ENCODE assay signal across 19 mouse cellular contexts in the genomic region with DNA sequence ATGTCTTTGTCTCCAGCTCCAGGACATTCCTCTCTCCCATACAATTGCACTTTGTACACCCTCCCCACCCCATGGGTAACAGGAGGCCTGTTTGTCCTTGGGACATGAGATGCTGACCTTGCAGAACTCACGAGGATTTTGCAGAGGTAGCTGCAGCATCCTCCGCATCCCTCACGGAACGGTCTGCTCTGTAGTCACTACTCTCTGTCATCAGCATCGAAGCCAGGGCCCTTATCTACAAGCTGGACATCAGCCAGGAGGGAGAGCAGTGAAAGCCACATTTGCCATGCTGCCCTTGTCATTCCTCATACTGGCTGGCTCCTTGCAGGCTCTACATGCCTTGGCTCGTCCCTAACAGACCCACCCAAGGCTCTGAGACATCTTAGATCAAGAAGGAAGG.
DNase-seq lines count a peak whose midpoint lies in the region; ATAC-seq and TF ChIP-seq lines count a peak whose summit lies in the region.
"Had no signal": no experiment of that assay in that cellular context is flagged by ENCODE, and none has a peak within 500 bp of the region (broad histone marks: within the 10 kb centered on the region; RNA-seq: fewer than 3 reads in every experiment).

No protein-coding gene starts in this region.

- no peak overlapping the region for H3K9ac ChIP-seq in heart, postnatal 0 days (replicated peaks; ENCODE audit: low read depth, low read length)
- H3K9ac ChIP-seq: embryonic facial prominence, embryonic 13.5 days; liver, embryonic 14.5 days; midbrain, embryonic 15.5 days had no signal

- WGBS in heart, postnatal 0 days = 11% methylated on average over 6 of the region's 6 CpGs

- H3K4me1 ChIP-seq in heart, postnatal 0 days (ENCODE audit: control insufficient read depth, insufficient read depth) = peaks cover 6% of the 10 kb centered on the region
- H3K4me1 ChIP-seq: midbrain, embryonic 15.5 days had no signal

- no peak overlapping the region for H3K4me3 ChIP-seq in heart, postnatal 0 days (ENCODE audit: low read depth, low read length)
- H3K4me3 ChIP-seq: embryonic facial prominence, embryonic 13.5 days; heart, adult 2 months; layer of hippocampus, adult 2 months; left cerebral cortex, adult 2 months; midbrain, embryonic 15.5 days had no signal

- no peaks in the 10 kb centered on the region for H3K36me3 ChIP-seq in heart, postnatal 0 days (replicated peaks; ENCODE audit: control insufficient read depth, insufficient read depth, low read length)
- H3K36me3 ChIP-seq: embryonic facial prominence, embryonic 13.5 days; midbrain, embryonic 15.5 days had no signal

- intact Hi-C loops in left cerebral cortex, postnatal 4 days (cut with DNase I) = no loop called here

- ATAC-seq in heart, postnatal 0 days (ENCODE audit: insufficient read depth, low read depth) = peak; percentile 62
- ATAC-seq: forebrain, embryonic 16.5 days; lung, postnatal 0 days; midbrain, embryonic 15.5 days had no signal

- DNase-seq in adrenal gland, postnatal 14 days = peak; percentile 24
- no peak for DNase-seq in adrenal gland, postnatal 25 days
- peak; percentile 33 for DNase-seq in left cerebral cortex, postnatal 4 days
- no peak for DNase-seq in left cerebral cortex, adult 18-20 months (ENCODE audit: low spot score in 2 of 2)
- peak; percentile 1 to 30 for DNase-seq in adrenal gland, postnatal 36 days
- DNase-seq in heart, postnatal 0 days (ENCODE audit: low spot score) = peak; percentile 72
- DNase-seq in retina, postnatal 1 day = no peak
- DNase-seq: cerebellum, adult 18-20 months; kidney, adult 18-20 months; kidney, postnatal 10 days; thymus, postnatal 25 days had no signal

- TF ChIP-seq CTCF in heart, postnatal 0 days (IDR thresholded peaks at IDR 0.05; ENCODE audit: low read depth) = no peak

- no peak overlapping the region for H3K27ac ChIP-seq in heart, postnatal 0 days (ENCODE audit: low read depth)
- H3K27ac ChIP-seq: embryonic facial prominence, embryonic 13.5 days; heart, adult 2 months; layer of hippocampus, adult 2 months; left cerebral cortex, adult 2 months; liver, embryonic 14.5 days; midbrain, embryonic 15.5 days had no signal

- H3K27me3 ChIP-seq in heart, postnatal 0 days (ENCODE audit: control insufficient read depth, insufficient read depth, low read length) = no peaks in the 10 kb centered on the region
- H3K27me3 ChIP-seq: embryonic facial prominence, embryonic 13.5 days; midbrain, embryonic 15.5 days had no signal

- no peak for TF ChIP-seq EP300 in heart, postnatal 0 days (IDR thresholded peaks at IDR 0.05; ENCODE audit: low read depth)

- no peak overlapping the region for H3K4me2 ChIP-seq in heart, postnatal 0 days (ENCODE audit: low read depth, low read length)
- H3K4me2 ChIP-seq: embryonic facial prominence, embryonic 13.5 days; midbrain, embryonic 15.5 days had no signal

- no peaks in the 10 kb centered on the region for H3K9me3 ChIP-seq in heart, postnatal 0 days (replicated peaks; ENCODE audit: control insufficient read depth, low read length)
- H3K9me3 ChIP-seq: embryonic facial prominence, embryonic 13.5 days; midbrain, embryonic 15.5 days had no signal

Comparison
In these comparisons a context has a peak if more than half of its experiments do, and no peak if none do; other contexts are left out.
1. DNase-seq: peak in adrenal gland, postnatal 14 days (single experiment), left cerebral cortex, postnatal 4 days (single experiment), adrenal gland, postnatal 36 days (2 of 2) and heart, postnatal 0 days (single experiment); none in adrenal gland, postnatal 25 days (single experiment), left cerebral cortex, adult 18-20 months (0 of 2) and retina, postnatal 1 day (single experiment).